ENCODE assay signal across 7 mouse cellular contexts in the genomic region with DNA sequence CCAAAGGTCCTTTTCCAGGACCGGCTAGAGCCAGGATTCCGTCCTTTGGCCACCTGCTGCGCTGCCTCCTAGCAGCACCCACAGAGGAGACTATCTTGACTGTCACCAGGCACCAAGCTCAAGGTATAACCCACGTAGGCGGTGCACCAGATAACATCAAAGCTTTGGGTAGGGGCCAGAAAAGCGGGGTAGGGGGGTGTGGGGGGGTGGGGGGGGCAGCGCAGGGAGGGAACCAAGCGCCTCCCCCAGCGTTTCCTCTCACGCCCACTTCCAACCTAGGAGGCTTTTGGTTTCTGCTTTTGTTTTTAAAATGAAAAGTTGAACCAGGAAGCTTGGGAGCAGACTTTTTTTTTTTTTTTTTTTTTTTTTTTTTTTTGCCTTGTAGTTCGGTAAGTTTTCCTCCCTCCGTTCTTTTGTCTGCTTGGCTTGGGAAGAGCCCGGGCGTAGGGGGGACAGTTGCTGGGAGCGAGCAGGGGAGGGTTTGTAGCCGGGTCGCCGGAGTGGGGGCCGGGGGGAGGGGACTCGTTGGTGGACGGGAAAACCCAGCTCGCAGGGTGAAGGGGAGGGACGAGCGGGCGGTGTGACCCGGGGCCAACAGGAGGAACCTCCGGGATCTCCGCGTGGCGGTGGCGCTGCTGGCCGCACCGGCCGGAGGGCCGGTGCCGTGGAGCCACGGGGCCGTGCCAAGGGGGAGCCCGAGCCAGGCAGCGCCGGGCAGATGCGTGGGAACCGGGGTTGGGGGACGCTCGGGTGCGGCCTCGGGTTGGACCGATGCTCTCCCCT. TPM values are rescaled to one million over a fixed set of nuclear protein-coding genes. Genes with fewer than 3 reads are reported as not detected.
DNase-seq lines count a peak whose midpoint lies in the region; ATAC-seq and TF ChIP-seq lines count a peak whose summit lies in the region.

No protein-coding gene starts in this region.

- no peaks in the 10 kb centered on the region for H3K36me3 ChIP-seq in limb, embryonic 11.5 days (ENCODE audit: control insufficient read depth, insufficient read depth, low read length)
- no peaks in the 10 kb centered on the region for H3K36me3 ChIP-seq in midbrain, embryonic 12.5 days
- no peaks in the 10 kb centered on the region for H3K36me3 ChIP-seq in small intestine, adult 2 months (ENCODE audit: control insufficient read depth, insufficient read depth, low read length)

- TF ChIP-seq POLR2A in small intestine, adult 2 months (IDR thresholded peaks at IDR 0.05; ENCODE audit: low read depth, low read length), result no peak; the same call in 1 of the 2 replicates

- TF ChIP-seq CTCF in small intestine, adult 2 months (IDR thresholded peaks at IDR 0.05; ENCODE audit: extremely low read depth, insufficient read length, insufficient replicate concordance, low read depth, low read length), result no peak

- peak overlapping the region; percentile 64 for H3K4me2 ChIP-seq in limb, embryonic 11.5 days (ENCODE audit: low read depth, severe bottlenecking)
- peak overlapping the region; percentile 74 for H3K4me2 ChIP-seq in midbrain, embryonic 12.5 days (replicated peaks)

- peak overlapping the region; percentile 84 for H3K9ac ChIP-seq in limb, embryonic 11.5 days (ENCODE audit: low read length)
- H3K9ac ChIP-seq in midbrain, embryonic 12.5 days (replicated peaks), result peak overlapping the region; percentile 69

- no peaks in the 10 kb centered on the region for H3K9me3 ChIP-seq in limb, embryonic 11.5 days (ENCODE audit: control insufficient read depth, low read length)
- H3K9me3 ChIP-seq in midbrain, embryonic 12.5 days, result no peaks in the 10 kb centered on the region

- peak; percentile 80 for DNase-seq in gastrocnemius, postnatal 10 days
- peak; percentile 74 for DNase-seq in limb, embryonic 11.5 days (ENCODE audit: low spot score)

- no peaks in the 10 kb centered on the region for H3K4me1 ChIP-seq in limb, embryonic 11.5 days (ENCODE audit: control insufficient read depth, insufficient read depth, low read length)
- H3K4me1 ChIP-seq in midbrain, embryonic 12.5 days, result peaks cover 19% of the 10 kb centered on the region
- H3K4me1 ChIP-seq in small intestine, adult 2 months (ENCODE audit: control insufficient read depth, insufficient read depth, insufficient read length, low read length), result peaks cover 2% of the 10 kb centered on the region; the same call in 1 of the 2 replicates

- WGBS in limb, embryonic 11.5 days, result 0% methylated on average over 45 of the region's 48 CpGs
- WGBS in midbrain, embryonic 12.5 days, result 1% methylated on average over 48 of the region's 48 CpGs
- WGBS in small intestine, adult 2 months, result under 1% methylated on average over 48 of the region's 48 CpGs

- peak; percentile 40 for ATAC-seq in activated CD4-positive, CD25-positive, alpha-beta regulatory T cell, adult 4 months
- ATAC-seq in common myeloid progenitor, adult 5-6 weeks (replicated peaks; ENCODE audit: low read depth, poor library complexity, severe bottlenecking), result 0 out of 2 replicates have a peak, but pooled peaks have one; percentile 5
- ATAC-seq in inflammation-experienced regulatory T-cells, adult 6 months, result peak; percentile 52
- peak; percentile 6; the same call in 1 of the 2 replicates for ATAC-seq in limb, embryonic 11.5 days (ENCODE audit: insufficient number of reproducible peaks, low FRiP score, low TSS enrichment, low read depth)
- peak; percentile 21; the same call in 1 of the 2 replicates for ATAC-seq in midbrain, embryonic 12.5 days (ENCODE audit: low FRiP score, low read depth)

- H3K27ac ChIP-seq in limb, embryonic 11.5 days (replicated peaks; ENCODE audit: low read depth, low read length), result peak overlapping the region; percentile 63
- peak overlapping the region; percentile 72 for H3K27ac ChIP-seq in midbrain, embryonic 12.5 days (replicated peaks)
- H3K27ac ChIP-seq in small intestine, adult 2 months (ENCODE audit: insufficient read depth, low read depth, low read length), result peak overlapping the region; percentile 66

- peak overlapping the region; percentile 58 for H3K4me3 ChIP-seq in limb, embryonic 11.5 days (ENCODE audit: low read depth, low read length)
- peak overlapping the region; percentile 59 for H3K4me3 ChIP-seq in midbrain, embryonic 12.5 days
- H3K4me3 ChIP-seq in small intestine, adult 2 months (ENCODE audit: low read depth, low read length), result peak overlapping the region; percentile 76

- no peaks in the 10 kb centered on the region for H3K27me3 ChIP-seq in limb, embryonic 11.5 days (ENCODE audit: control insufficient read depth, insufficient read depth, low read length)
- H3K27me3 ChIP-seq in midbrain, embryonic 12.5 days, result no peaks in the 10 kb centered on the region
- H3K27me3 ChIP-seq in small intestine, adult 2 months (ENCODE audit: control insufficient read depth, insufficient read depth, low read length), result no peaks in the 10 kb centered on the region

RNA-seq across cellular contexts. Expression of a gene that starts 2.6 kb away (rescaled TPM):
- polyA plus RNA-seq in activated CD4-positive, CD25-positive, alpha-beta regulatory T cell, adult 4 months (2017; shearing (Covaris generic)), result 10 to 100 TPM in 1 of 2 experiments, 1 to 10 TPM in 1; 9.0 to 16.6 TPM
- total RNA-seq in common myeloid progenitor, adult 5-6 weeks (2017), result 26.5 and 26.6 TPM in 2 replicates
- 10 to 100 TPM; 13.7 to 22.9 TPM for total RNA-seq in gastrocnemius, postnatal 10 days (2021)
- polyA plus RNA-seq in inflammation-experienced regulatory T-cells, adult 6 months (2017; shearing (Covaris generic)), result 10 to 100 TPM; 10.7 to 17.4 (median 10.7) TPM
- 8.7 and 14.0 TPM in 2 replicates for polyA plus RNA-seq in limb, embryonic 11.5 days (2014; fragmentation: Nextera tagmentation; extraction: Ambion mirVana)
- 17.1 and 18.5 TPM in 2 replicates for polyA plus RNA-seq in midbrain, embryonic 12.5 days (2016; fragmentation: Nextera tagmentation; extraction: Ambion mirVana)
- 14.5 and 27.9 TPM in 2 replicates for polyA plus RNA-seq in small intestine, adult 2 months (2012; rRNA removed)

Comparison
In these comparisons a context has a peak if more than half of its experiments do, and no peak if none do; other contexts are left out.
1. Peak in every context shown above with its lines: DNase-seq, ATAC-seq, H3K4me3 ChIP-seq and H3K27ac ChIP-seq.